Mouse (Mus musculus): Measurements from ENCODE around the gene Zfp882.
"Not testable (repeated sequence)": the region's sequence is repeated elsewhere in the genome, so short reads cannot be mapped to it uniquely, and the experiment has no call there.

Zfp882 gene

DNA sequence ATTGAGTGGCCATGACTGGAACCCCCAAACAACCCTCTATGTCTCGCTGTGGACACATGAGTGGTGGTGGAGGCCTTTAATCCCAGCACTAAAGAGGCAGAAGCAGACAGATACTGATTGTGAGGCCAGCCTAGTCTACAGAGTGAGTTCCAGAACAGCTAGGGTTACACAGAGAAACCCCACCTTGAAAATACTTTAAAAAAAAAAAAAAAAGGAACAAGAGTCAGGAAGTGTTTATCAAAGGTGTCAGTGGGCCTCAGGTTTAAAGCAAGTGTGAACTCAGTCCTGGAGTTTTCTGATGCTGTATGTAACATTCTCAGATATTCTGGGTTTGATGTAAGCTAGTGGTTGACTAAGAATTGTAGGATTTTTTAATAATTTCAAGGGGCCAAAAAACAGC, 44.1 kb downstream of the Zfp882 start:
- DNase-seq (ENCODE audit: low spot score) = no peak

DNA sequence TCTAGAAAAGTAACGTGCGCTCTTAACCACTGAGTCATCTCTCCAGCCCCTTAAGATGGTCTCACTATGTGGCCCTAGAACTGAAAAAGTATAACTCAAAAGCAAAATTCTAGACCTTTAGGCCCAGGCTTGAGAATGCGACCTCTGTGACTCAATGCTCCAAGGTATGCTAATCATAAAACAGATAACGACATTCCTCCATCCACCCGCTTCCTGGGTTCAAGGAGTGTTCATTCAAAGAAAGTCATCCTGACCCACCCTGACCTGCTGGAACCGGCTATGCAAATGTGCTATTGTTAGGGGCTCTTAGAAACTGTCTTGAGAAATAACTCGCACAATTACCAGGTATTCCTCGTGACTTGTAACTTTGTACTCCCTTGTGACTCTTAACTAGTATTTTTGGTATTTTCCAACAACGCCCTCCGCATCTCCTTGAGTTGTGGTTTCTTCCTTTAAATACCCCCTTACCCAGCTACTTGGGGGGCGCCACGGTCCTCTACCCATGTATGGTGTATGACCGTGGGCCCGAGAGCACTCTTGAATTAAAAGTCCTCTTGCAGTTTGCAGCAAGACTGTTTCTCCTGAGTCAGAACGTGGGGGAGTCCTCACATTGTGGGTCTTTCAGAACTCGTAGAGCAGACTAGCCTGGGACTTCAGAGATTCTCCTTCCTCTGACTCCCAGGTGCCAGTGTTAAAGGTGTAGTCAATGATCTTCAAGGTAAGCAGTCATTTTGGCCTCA, 44.7 kb downstream of the Zfp882 start:
- DNase-seq (ENCODE audit: low spot score) = not testable (repeated sequence)

DNA sequence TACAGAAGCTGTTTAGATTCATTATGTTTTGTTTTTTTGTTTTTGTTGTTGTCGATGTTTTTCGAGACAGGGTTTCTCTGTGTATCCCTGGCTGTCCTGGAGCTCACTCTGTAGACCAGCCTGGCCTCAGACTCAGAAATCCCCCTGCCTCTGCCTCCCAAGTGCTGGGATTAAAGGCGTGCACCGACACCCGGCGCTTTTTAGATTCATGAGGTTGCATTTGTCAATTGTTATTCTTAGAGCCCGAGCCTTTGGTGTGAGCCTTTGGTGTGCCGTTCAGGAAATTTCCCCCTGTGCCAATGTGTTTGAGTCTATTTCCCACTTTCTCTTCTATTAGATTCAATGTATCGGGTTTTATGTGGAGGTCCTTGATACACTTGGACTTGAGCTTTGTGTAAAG, 46.3 kb downstream of the Zfp882 start:
- DNase-seq (ENCODE audit: low spot score) = no peak

DNA sequence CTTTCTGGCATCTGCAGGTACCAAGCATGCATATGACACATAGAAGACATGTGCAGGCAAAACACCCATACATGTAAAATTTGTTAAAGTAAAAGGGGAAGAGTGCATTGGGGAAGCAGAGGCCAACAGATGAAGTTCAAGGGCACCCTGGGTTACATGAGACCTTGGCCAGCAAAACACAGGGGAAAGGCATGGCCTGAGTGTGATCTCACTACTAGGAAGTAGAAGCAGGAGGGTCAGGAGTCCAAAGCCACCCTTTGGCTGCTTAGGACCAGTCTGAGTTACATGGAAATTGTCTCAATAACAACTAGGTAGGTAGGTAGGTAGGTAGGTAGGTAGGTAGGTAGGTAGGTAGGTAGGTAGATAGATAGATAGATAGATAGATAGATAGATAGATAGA, 52.1 kb downstream of the Zfp882 start:
- no peak for DNase-seq (ENCODE audit: low spot score)

DNA sequence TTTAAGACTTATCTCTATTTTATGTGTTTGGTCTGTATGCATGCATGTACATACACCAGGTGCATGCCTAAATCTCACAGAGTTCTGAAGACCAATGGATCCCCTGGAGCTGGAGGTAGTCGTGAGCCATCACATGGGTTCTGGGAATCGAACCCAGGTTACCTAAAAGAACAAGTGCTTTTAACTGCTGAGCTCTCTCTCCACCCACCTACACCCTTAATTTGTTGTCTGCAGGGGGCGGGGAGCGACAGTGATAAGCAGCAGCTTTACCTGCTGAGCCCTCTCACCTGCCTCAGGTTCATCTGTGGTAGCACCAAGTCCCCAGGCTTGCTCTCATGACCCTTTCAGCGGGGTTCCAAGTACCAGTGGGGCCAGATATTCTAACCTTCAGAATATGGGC, 53.4 kb downstream of the Zfp882 start:
- no peak for DNase-seq (ENCODE audit: low spot score)

DNA sequence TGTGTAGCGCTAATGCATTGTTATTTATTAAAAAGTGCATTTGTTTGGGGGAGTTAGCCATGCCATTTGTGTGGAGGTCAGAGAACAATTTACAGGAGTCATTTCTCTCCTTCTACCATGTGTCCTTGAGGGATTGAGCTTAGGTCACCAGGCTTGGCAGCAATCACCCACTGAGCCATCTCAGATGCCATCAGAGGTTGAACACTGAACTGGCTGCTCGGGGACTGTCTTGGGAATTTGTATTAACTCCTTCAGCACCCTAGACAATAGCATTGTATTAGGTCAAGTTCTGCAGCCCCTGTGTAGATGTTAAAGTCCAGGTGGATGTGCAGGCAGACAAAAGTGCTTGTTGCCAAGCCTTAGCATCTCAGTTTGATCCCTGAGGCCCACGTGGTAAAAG, 55.6 kb downstream of the Zfp882 start:
- DNase-seq (ENCODE audit: low spot score) = no peak

DNA sequence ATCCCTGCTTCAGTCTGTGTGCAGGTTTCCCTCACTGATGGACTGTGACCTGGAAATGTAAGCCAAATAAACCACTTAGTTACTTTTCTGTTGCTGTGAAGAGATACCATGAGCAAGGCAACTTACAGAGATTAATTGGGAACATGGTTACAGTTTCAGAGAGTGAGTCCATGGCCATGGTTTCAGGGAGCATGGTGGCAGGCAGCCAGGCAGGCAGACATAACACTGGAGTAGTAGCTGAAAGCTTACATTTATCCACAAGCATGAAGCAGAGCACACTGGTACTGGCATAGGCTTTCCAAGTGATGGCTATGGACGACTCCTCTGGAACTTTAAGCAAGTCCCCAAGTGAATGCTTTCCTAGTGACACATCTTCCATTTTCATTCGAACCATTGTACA, 56.8 kb downstream of the Zfp882 start:
- no peak for DNase-seq (ENCODE audit: low spot score)
